Mouse (Mus musculus): ENCODE data around the gene Tmod2. TPM values are rescaled to one million over a fixed set of nuclear protein-coding genes. Genes with fewer than 3 reads are reported as not detected.

Gene Tmod2
- total and polyA plus RNA-seq, 3 experiments: 0.16 to 1.7 (median 0.17) TPM

DNA sequence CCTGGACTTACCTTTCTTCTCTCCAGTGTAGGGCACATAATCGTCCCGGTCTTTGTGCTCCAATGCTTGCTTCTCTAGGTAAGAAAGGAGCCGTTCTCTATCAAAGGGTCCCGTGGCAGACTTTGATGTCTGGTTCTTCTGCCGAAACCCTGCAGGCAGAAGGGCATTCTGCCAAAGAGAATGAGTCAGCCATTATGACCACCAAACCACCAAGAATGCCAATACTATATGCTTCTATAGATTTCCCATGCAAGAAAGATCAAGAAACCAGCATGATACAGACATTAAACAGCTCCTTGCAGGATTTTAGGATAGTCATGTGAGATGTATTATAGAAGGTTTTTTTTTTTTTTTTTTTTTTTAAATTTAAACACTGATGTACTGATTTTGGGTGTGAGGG is 81.8 kb downstream of the Tmod2 start:
- no peak for DNase-seq (ENCODE audit: extremely low read depth)
- dilution Hi-C loops (cut with MboI; ENCODE audit: extremely low pct_ligation_motif_present, extremely low pct_unique_long_range_greater_than_20kb, low sequenced_read_pairs) (no loop called here), in situ Hi-C loops (cut with MboI; ENCODE audit: low pct_ligation_motif_present, low pct_unique_long_range_greater_than_20kb, low sequenced_read_pairs) (no loop called here)
- Histone ChIP-seq H3K27me3 (replicated peaks) (no peaks in the 10 kb centered on the region), H3K36me3 (replicated peaks in 1 of 2; ENCODE audit: control insufficient read depth in 1 of 2, insufficient read depth in 1 of 2, low read length in 1 of 2) (peaks cover 15 to 54% of the 10 kb centered on the region in 2 experiments), H3K4me1 (ENCODE audit: control insufficient read depth in 1 of 2, insufficient read depth in 2 of 2) (peaks cover 0 to 22% of the 10 kb centered on the region in 2 experiments; a peak in 2 of 4 replicates), H3K9me3 (replicated peaks; ENCODE audit: low read length) (peaks cover 2% of the 10 kb centered on the region), H3K9ac (ENCODE audit: insufficient read depth, low read depth) (no peak overlapping the region), H3K79me2 (replicated peaks; ENCODE audit: control insufficient read depth, extremely low read depth, insufficient read depth, poor library complexity, severe bottlenecking) (no peaks in the 10 kb centered on the region; the same call in 1 of the 2 replicates), H3K27ac (ENCODE audit: insufficient read depth, low read depth) (no peak overlapping the region), H3K4me3 (replicated peaks in 1 of 3; ENCODE audit: low read depth in 2 of 3, low read length in 2 of 3, poor library complexity in 1 of 3) (no peak overlapping the region), H3K4me2 (ENCODE audit: insufficient read depth, low read depth, poor library complexity, severe bottlenecking) (no peak overlapping the region)
- TF ChIP-seq RCOR1 (conservative IDR thresholded peaks at IDR 0.05; ENCODE audit: low read depth, low read length) (no peak), PAX5 (IDR thresholded peaks at IDR 0.05; ENCODE audit: low read length) (no peak), ZMIZ1 (IDR thresholded peaks at IDR 0.05; ENCODE audit: low read depth, low read length) (no peak), IRF4 (IDR thresholded peaks at IDR 0.05; ENCODE audit: low read depth, low read length) (no peak), KAT2A (IDR thresholded peaks at IDR 0.05; ENCODE audit: insufficient replicate concordance, low read length) (no peak), CHD1 (IDR thresholded peaks at IDR 0.05; ENCODE audit: low read depth, low read length) (no peak), POLR2A (IDR thresholded peaks at IDR 0.05; ENCODE audit: low read depth, low read length) (no peak), GABPA (IDR thresholded peaks at IDR 0.05; ENCODE audit: insufficient replicate concordance, low read depth, low read length) (no peak), RAD21 (IDR thresholded peaks at IDR 0.05; ENCODE audit: low read depth, low read length) (no peak), JUN (IDR thresholded peaks at IDR 0.05; ENCODE audit: insufficient read depth, low read depth, low read length) (no peak), POLR2AphosphoS2 (IDR thresholded peaks at IDR 0.05; ENCODE audit: low read depth, low read length) (no peak), EP300 (IDR thresholded peaks at IDR 0.05; ENCODE audit: low read length) (no peak), ZKSCAN1 (IDR thresholded peaks at IDR 0.05; ENCODE audit: borderline replicate concordance, low read depth, low read length) (no peak), ZNF384 (IDR thresholded peaks at IDR 0.05; ENCODE audit: low read depth, low read length) (no peak), SIN3A (IDR thresholded peaks at IDR 0.05; ENCODE audit: low read length) (no peak), ELF1 (IDR thresholded peaks at IDR 0.05; ENCODE audit: low read depth, low read length) (no peak), NRF1 (IDR thresholded peaks at IDR 0.05; ENCODE audit: low read depth, low read length) (no peak), MYC (IDR thresholded peaks at IDR 0.05; ENCODE audit: low read depth, low read length) (no peak), MXI1 (IDR thresholded peaks at IDR 0.05; ENCODE audit: low read depth, low read length) (no peak), MAFK (IDR thresholded peaks at IDR 0.05; ENCODE audit: insufficient replicate concordance, low read length) (no peak)

- dilution Hi-C loops (cut with MboI; ENCODE audit: extremely low pct_ligation_motif_present, extremely low pct_unique_long_range_greater_than_20kb, low sequenced_read_pairs): no loop called here
- Histone ChIP-seq H3K9me3 (replicated peaks; ENCODE audit: low read length) (peaks cover 2% of the 10 kb centered on the region), H3K36me3 (replicated peaks in 1 of 2; ENCODE audit: control insufficient read depth in 1 of 2, insufficient read depth in 1 of 2, low read length in 1 of 2) (peaks cover 15 to 54% of the 10 kb centered on the region in 2 experiments)
These were observed 83.0 kb downstream of the Tmod2 start for GRCm38 (mm10) chr9:75528096-75528495.

More at GRCm38 (mm10) chr9:75528096-75528495, 83.0 kb downstream of the Tmod2 start:
- in situ Hi-C loops (cut with MboI; ENCODE audit: low pct_ligation_motif_present, low pct_unique_long_range_greater_than_20kb, low sequenced_read_pairs): no loop called here
- no peak overlapping the region for H3K9ac ChIP-seq (ENCODE audit: insufficient read depth, low read depth)
- no peak for DNase-seq (ENCODE audit: extremely low read depth)
- no peaks in the 10 kb centered on the region for H3K79me2 ChIP-seq (replicated peaks; ENCODE audit: control insufficient read depth, extremely low read depth, insufficient read depth, poor library complexity, severe bottlenecking)
- TF ChIP-seq CHD1 (IDR thresholded peaks at IDR 0.05; ENCODE audit: low read depth, low read length) (no peak), CTCF (conservative IDR thresholded peaks at IDR 0.05 in 1 of 2, IDR thresholded peaks at IDR 0.05 in 1 of 2; ENCODE audit: low read depth in 2 of 2, low read length in 2 of 2) (peak in 1 of 2 experiments; percentile 19; a peak in 2 of 4 replicates), SIN3A (IDR thresholded peaks at IDR 0.05; ENCODE audit: low read length) (no peak), JUN (IDR thresholded peaks at IDR 0.05; ENCODE audit: insufficient read depth, low read depth, low read length) (no peak)
- no peak overlapping the region for H3K4me2 ChIP-seq (ENCODE audit: insufficient read depth, low read depth, poor library complexity, severe bottlenecking)
- peaks cover 0 to 14% of the 10 kb centered on the region in 2 experiments; a peak in 2 of 4 replicates for H3K4me1 ChIP-seq (ENCODE audit: control insufficient read depth in 1 of 2, insufficient read depth in 2 of 2)
- H3K27ac ChIP-seq (ENCODE audit: insufficient read depth, low read depth): no peak overlapping the region
- H3K27me3 ChIP-seq (replicated peaks): no peaks in the 10 kb centered on the region
- no peak overlapping the region for H3K4me3 ChIP-seq (replicated peaks in 1 of 3; ENCODE audit: low read depth in 2 of 3, low read length in 2 of 3, poor library complexity in 1 of 3)
